Mouse (Mus musculus): ENCODE measurements around the gene Hmgcs1. TPM values are rescaled to one million over a fixed set of nuclear protein-coding genes. Genes with fewer than 3 reads are reported as not detected.

Hmgcs1 gene
- polyA plus RNA-seq, 1 experiment from 2014 or later, result 140 TPM

DNA sequence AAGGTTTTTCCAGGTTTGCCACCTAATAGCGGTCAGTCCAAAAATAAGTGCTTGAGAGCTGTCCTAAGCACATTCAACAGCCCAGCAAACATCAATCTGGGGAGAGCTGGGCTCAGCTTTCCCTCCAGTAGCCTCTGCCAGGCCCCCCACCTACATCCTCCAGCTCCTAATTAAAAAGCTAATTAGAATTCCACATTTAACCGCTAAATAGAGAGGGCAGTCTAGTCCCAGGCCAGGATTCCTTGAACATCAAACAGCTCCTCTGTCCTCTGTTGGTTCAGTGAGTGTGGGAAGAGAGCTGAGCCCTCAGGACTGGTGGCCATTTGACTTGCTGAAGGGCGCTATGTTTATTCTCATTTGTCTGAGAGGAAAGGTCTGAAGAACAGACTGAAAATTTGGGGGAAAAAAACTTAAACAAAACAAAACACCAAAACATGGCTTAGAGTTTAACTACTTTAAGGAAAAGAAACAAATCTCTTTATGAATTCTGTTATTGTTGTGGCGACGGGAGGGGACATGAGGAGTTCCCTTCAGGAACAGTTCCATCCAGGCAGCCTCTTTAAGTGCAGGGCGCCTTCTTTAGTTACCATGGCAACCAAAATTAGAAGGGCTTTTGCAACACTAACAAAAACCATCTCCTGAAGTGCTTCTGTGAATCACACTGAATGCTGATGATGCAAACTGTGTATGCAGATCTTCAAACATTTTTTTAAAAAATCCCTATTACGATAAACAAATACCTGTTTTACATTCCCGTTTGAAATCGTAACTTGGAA is 63.9 kb downstream of the Hmgcs1 start:
- no peak for DNase-seq (ENCODE audit: low spot score)
- H3K4me2 ChIP-seq (replicated peaks; ENCODE audit: low read depth), result no peak overlapping the region

DNA sequence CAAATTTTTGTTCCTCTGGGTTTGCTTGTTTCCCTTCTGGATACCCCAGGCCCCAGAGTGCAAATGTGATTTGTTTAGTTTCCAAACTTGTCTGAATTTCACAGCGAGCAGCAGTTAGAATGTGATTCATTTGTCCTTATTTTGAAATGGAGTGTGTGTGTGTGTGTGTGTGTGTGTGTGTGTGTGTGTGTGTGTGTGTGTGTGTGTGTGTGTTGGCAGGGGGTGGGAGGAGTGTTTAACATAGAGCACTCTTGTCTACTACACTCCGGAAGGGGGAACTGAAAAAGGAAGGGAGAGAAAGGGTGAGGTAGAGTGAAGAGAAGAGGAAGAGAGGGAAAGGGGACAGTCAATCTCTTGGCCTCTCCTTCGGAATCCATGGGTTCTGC is 64.4 kb downstream of the Hmgcs1 start:
- DNase-seq (ENCODE audit: low spot score) (no peak), ATAC-seq (ENCODE audit: low FRiP score, low TSS enrichment) (no peak)
- Histone ChIP-seq H3K36me3 (ENCODE audit: control insufficient read depth, insufficient read depth, low read length) (no peaks in the 10 kb centered on the region), H3K9ac (ENCODE audit: low read length) (no peak overlapping the region), H3K27me3 (ENCODE audit: control insufficient read depth, insufficient read depth, low read length) (no peaks in the 10 kb centered on the region), H3K4me2 (replicated peaks; ENCODE audit: low read depth) (peak overlapping the region; percentile 92), H3K27ac (replicated peaks) (no peak overlapping the region), H3K4me1 (replicated peaks; ENCODE audit: control insufficient read depth, insufficient read depth) (no peaks in the 10 kb centered on the region; the same call in 1 of the 2 replicates), H3K9me3 (ENCODE audit: control insufficient read depth, low read length) (no peaks in the 10 kb centered on the region), H3K4me3 (ENCODE audit: low read depth, low read length) (no peak overlapping the region)
- TF ChIP-seq CTCF (IDR thresholded peaks at IDR 0.05; ENCODE audit: low read depth) (no peak), EP300 (optimal IDR thresholded peaks at IDR 0.05) (no peak)
- 41% methylated on average over 3 of the region's 3 CpGs for WGBS

More for the DNA sequence above, 63.9 kb downstream of the Hmgcs1 start:
- Histone ChIP-seq H3K27ac (replicated peaks) (no peak overlapping the region), H3K36me3 (ENCODE audit: control insufficient read depth, insufficient read depth, low read length) (no peaks in the 10 kb centered on the region), H3K9me3 (ENCODE audit: control insufficient read depth, low read length) (no peaks in the 10 kb centered on the region), H3K9ac (ENCODE audit: low read length) (no peak overlapping the region), H3K27me3 (ENCODE audit: control insufficient read depth, insufficient read depth, low read length) (no peaks in the 10 kb centered on the region), H3K4me3 (ENCODE audit: low read depth, low read length) (no peak overlapping the region), H3K4me1 (replicated peaks; ENCODE audit: control insufficient read depth, insufficient read depth) (no peaks in the 10 kb centered on the region; the same call in 1 of the 2 replicates)
- TF ChIP-seq EP300 (optimal IDR thresholded peaks at IDR 0.05) (no peak), CTCF (IDR thresholded peaks at IDR 0.05; ENCODE audit: low read depth) (no peak)
- WGBS, result 65% methylated on average over 9 of the region's 9 CpGs
- ATAC-seq (ENCODE audit: low FRiP score, low TSS enrichment), result no peak

DNA sequence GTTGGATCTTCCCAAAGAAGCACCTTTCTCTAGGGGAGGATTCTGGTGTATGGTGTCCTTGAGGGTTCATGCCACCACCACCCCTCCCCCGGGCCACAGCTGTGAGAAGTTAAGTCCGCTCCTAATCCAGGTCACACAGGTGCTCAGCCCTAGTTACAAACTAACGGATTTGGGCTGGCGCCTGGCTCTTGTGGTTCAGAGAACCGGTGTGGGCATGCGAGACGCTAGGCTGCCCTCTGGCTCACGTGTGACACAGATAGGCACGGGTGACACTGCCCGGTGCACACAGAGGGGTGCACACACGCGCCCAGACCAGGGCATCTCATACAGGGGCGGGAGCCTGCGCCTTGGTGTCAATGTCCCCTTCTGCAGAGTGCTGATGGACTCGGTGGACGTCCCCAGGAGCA is 65.0 kb downstream of the Hmgcs1 start:
- peak; percentile 44; the same call in 1 of the 2 replicates for ATAC-seq (ENCODE audit: low FRiP score, low TSS enrichment)
- H3K27ac ChIP-seq (replicated peaks), result peak overlapping the region; percentile 67
- 2% methylated on average over 16 of the region's 16 CpGs for whole genome bisulfite sequencing

DNA sequence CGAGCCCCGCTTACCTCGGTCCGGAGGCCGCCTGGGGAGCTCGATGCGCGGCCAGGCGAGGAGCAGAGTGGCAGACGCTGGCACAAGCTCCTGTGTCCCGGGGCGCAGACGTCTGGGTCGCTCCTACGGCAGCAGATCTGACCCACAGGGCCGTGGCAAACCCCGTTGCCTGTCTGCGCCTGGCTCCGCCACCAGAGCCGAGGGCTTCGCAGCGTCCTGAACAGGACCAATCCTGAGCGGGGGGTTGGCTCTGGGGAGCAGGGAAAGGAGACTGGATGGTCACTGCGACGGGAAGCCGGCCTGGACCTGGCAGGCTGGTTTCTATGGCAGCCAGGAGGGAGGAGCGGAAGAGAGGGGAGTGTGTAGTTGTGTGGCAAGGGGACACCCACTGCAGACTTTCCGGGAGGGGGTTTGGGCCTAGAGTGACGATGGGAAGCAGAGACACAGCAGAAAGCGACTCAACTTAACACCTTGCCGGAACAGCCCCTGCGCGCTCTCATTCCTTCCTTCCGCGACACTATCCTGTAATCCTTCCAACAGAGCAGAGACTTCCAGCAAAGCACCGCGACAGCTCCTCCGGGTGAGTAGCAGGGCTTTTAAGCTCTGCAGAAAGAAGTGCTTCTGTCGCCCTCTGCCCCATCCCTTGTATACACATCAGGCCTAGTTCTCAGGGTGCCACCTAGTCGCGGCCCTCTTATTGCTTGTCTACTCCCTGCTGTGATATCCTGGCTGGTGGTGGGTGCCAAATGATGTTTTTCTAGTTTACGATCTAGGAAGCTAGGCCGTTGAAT is 65.7 kb downstream of the Hmgcs1 start, which contains the start of gene Nim1k:
Nim1k (minus strand) TSS at position 202 of the 791 bp plus-strand sequence.
- Histone ChIP-seq H3K9me3 (ENCODE audit: control insufficient read depth, low read length) (no peaks in the 10 kb centered on the region), H3K9ac (ENCODE audit: low read length) (peak within 1 kb of the TSS; percentile 69), H3K4me1 (replicated peaks; ENCODE audit: control insufficient read depth, insufficient read depth) (no peaks in the 10 kb centered on the region; the same call in 1 of the 2 replicates), H3K36me3 (ENCODE audit: control insufficient read depth, insufficient read depth, low read length) (no peaks in the 10 kb centered on the region), H3K27me3 (ENCODE audit: control insufficient read depth, insufficient read depth, low read length) (no peaks in the 10 kb centered on the region), H3K4me3 (ENCODE audit: low read depth, low read length) (peak within 1 kb of the TSS; percentile 52), H3K27ac (replicated peaks) (peak within 1 kb of the TSS; percentile 67), H3K4me2 (replicated peaks; ENCODE audit: low read depth) (peak within 1 kb of the TSS; percentile 92)
- peak; percentile 77 for DNase-seq (ENCODE audit: low spot score)
- WGBS, result 2% methylated on average over 43 of the region's 43 CpGs
- TF ChIP-seq EP300 (optimal IDR thresholded peaks at IDR 0.05) (no peak), CTCF (IDR thresholded peaks at IDR 0.05; ENCODE audit: low read depth) (0 out of 2 replicates have a peak, but pooled peaks have one; percentile 8)
- peak; percentile 94 for ATAC-seq (ENCODE audit: low FRiP score, low TSS enrichment)

More for the DNA sequence above, 65.0 kb downstream of the Hmgcs1 start:
- Histone ChIP-seq H3K4me3 (ENCODE audit: low read depth, low read length) (peak overlapping the region; percentile 52), H3K4me1 (replicated peaks; ENCODE audit: control insufficient read depth, insufficient read depth) (no peaks in the 10 kb centered on the region; the same call in 1 of the 2 replicates), H3K9me3 (ENCODE audit: control insufficient read depth, low read length) (no peaks in the 10 kb centered on the region), H3K27me3 (ENCODE audit: control insufficient read depth, insufficient read depth, low read length) (no peaks in the 10 kb centered on the region), H3K9ac (ENCODE audit: low read length) (peak overlapping the region; percentile 69), H3K4me2 (replicated peaks; ENCODE audit: low read depth) (peak overlapping the region; percentile 92), H3K36me3 (ENCODE audit: control insufficient read depth, insufficient read depth, low read length) (no peaks in the 10 kb centered on the region)
- no peak for TF ChIP-seq EP300 (optimal IDR thresholded peaks at IDR 0.05)
- no peak for TF ChIP-seq CTCF (IDR thresholded peaks at IDR 0.05; ENCODE audit: low read depth)
- DNase-seq (ENCODE audit: low spot score), result peak; percentile 19

DNA sequence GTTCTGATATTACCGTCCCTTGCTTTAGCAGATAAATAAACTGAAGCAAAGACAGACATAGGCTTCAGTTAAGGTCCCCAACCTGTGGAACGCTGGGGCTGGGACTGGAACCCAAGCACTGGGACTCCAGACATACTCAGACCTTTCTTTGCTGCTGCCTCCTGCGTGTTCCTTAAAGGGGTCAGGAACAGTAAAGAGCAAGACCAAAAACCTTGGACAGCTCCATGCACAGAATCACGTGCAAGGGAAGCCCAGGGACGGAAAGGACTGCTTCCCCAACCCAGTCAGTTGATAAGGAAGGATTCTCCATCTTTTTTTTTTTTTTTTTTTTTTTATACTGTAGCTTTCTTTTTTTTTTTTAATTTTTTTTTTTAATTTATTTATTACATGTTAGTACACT is 66.7 kb downstream of the Hmgcs1 start:
- ATAC-seq (ENCODE audit: low FRiP score, low TSS enrichment), result no peak
- Histone ChIP-seq H3K4me1 (replicated peaks; ENCODE audit: control insufficient read depth, insufficient read depth) (no peaks in the 10 kb centered on the region; the same call in 1 of the 2 replicates), H3K4me3 (ENCODE audit: low read depth, low read length) (no peak overlapping the region), H3K27me3 (ENCODE audit: control insufficient read depth, insufficient read depth, low read length) (no peaks in the 10 kb centered on the region), H3K27ac (replicated peaks) (no peak overlapping the region), H3K4me2 (replicated peaks; ENCODE audit: low read depth) (no peak overlapping the region), H3K9ac (ENCODE audit: low read length) (no peak overlapping the region), H3K36me3 (ENCODE audit: control insufficient read depth, insufficient read depth, low read length) (no peaks in the 10 kb centered on the region), H3K9me3 (ENCODE audit: control insufficient read depth, low read length) (no peaks in the 10 kb centered on the region)
- DNase-seq (ENCODE audit: low spot score), result no peak
- WGBS, result 35% methylated on average over 5 of the region's 5 CpGs
- TF ChIP-seq CTCF (IDR thresholded peaks at IDR 0.05; ENCODE audit: low read depth), result no peak
- TF ChIP-seq EP300 (optimal IDR thresholded peaks at IDR 0.05), result no peak

Other genes with a start within 250 kb of the Hmgcs1 start
- 24.1 and 24.4 TPM in 2 replicates for gene 4833420G17Rik, start 227.6 kb upstream of the Hmgcs1 start, polyA plus RNA-seq (2015; fragmentation: Nextera tagmentation; extraction: Ambion mirVana)
- 1.2 and 1.3 TPM in 2 replicates for gene Tmem267, start 202.3 kb upstream of the Hmgcs1 start, polyA plus RNA-seq (2015; fragmentation: Nextera tagmentation; extraction: Ambion mirVana)
- gene 3110070M22Rik, start 202.0 kb upstream of the Hmgcs1 start, polyA plus RNA-seq (2015; fragmentation: Nextera tagmentation; extraction: Ambion mirVana), result 0.75 and 1.2 TPM in 2 replicates
- gene Ccl28, start 66.6 kb upstream of the Hmgcs1 start, polyA plus RNA-seq (2015; fragmentation: Nextera tagmentation; extraction: Ambion mirVana), result 0.10 and 0.31 TPM in 2 replicates
- 0.53 TPM in 2 replicates for gene Nim1k, start 65.5 kb downstream of the Hmgcs1 start, polyA plus RNA-seq (2015; fragmentation: Nextera tagmentation; extraction: Ambion mirVana)
- gene Zfp131, start 100.5 kb downstream of the Hmgcs1 start, polyA plus RNA-seq (2015; fragmentation: Nextera tagmentation; extraction: Ambion mirVana), result 18.2 and 18.3 TPM in 2 replicates
- gene AF067063, start 139.8 kb downstream of the Hmgcs1 start, polyA plus RNA-seq (2015; fragmentation: Nextera tagmentation; extraction: Ambion mirVana), result not detected in 2 replicates
- not detected in 2 replicates for gene D13Ertd608e, start 145.6 kb downstream of the Hmgcs1 start, polyA plus RNA-seq (2015; fragmentation: Nextera tagmentation; extraction: Ambion mirVana)
- not detected in 2 replicates for gene Tcstv1, start 204.4 kb downstream of the Hmgcs1 start, polyA plus RNA-seq (2015; fragmentation: Nextera tagmentation; extraction: Ambion mirVana)
- gene Gm21761, start 238.9 kb downstream of the Hmgcs1 start, polyA plus RNA-seq (2015; fragmentation: Nextera tagmentation; extraction: Ambion mirVana), result not detected in 2 replicates